Mouse (Mus musculus): ENCODE measurements around the gene Cldn7. TPM values are rescaled to one million over a fixed set of nuclear protein-coding genes. Genes with fewer than 3 reads are reported as not detected.

The Cldn7 gene
- polyA plus RNA-seq, 1 experiment from 2014 or later = 5.7 TPM

DNA sequence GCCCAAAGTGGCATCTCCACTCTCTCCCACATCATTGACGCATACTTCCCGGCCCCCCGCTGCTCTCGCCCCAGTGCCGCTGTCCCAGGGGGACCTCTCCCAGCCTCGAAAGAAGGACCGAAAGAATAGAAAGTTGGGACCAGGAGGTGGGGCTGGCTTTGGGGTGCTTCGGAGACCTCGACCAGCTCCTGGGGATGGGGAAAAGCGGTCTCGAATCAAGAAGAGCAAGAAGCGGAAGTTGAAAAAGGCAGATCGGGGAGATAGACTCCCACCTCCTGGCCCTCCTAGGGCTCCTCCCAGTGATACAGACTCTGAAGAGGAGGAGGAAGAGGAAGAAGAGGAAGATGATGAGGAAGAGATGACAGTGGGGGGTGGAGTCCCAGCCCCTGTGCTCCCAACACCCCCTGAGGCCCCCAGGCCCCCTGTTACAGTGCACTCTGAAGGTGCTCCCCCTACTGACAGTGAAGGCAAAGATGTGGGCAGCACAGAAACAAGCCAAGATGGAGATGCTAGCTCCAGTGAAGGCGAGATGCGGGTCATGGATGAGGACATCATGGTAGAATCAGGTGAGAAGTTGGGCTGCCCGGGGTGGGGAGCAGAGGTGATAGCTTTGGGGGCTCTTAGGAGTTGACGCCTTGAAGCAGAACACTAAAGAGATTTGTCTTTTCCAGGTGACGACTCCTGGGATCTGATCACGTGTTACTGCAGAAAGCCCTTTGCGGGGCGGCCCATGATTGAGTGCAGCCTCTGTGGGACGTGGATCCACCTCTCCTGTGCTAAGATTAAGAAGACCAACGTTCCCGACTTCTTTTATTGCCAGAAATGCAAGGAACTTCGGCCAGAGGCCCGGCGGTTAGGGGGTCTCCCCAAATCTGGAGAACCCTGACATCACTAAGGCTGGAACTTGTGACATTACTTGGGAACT, 34.2 kb downstream of the Cldn7 start:
- H3K9ac ChIP-seq = no peak overlapping the region
- H3K27me3 ChIP-seq = no peaks in the 10 kb centered on the region
- H3K36me3 ChIP-seq (replicated peaks) = peaks cover 34% of the 10 kb centered on the region
- peaks cover 54% of the 10 kb centered on the region for H3K4me1 ChIP-seq
- 0 out of 2 replicates have a peak overlapping the region, but pooled peaks have one; percentile 2 for H3K4me3 ChIP-seq (replicated peaks)
- no peak for ATAC-seq (ENCODE audit: low FRiP score)
- H3K9me3 ChIP-seq = no peaks in the 10 kb centered on the region
- 94% methylated on average over 27 of the region's 27 CpGs for WGBS
- no peak overlapping the region for H3K27ac ChIP-seq
- no peak overlapping the region for H3K4me2 ChIP-seq

- H3K36me3 ChIP-seq (replicated peaks) = peaks cover 30% of the 10 kb centered on the region
- H3K27me3 ChIP-seq = no peaks in the 10 kb centered on the region
- peaks cover 57% of the 10 kb centered on the region for H3K4me1 ChIP-seq
- WGBS = 84% methylated on average over 8 of the region's 8 CpGs
- H3K27ac ChIP-seq = peak overlapping the region; percentile 98
- ATAC-seq (ENCODE audit: low FRiP score) = no peak
- H3K9ac ChIP-seq = no peak overlapping the region
- no peak overlapping the region for H3K4me2 ChIP-seq
- no peaks in the 10 kb centered on the region for H3K9me3 ChIP-seq
- 0 out of 2 replicates have a peak overlapping the region, but pooled peaks have one; percentile 80 for H3K4me3 ChIP-seq (replicated peaks)
These were observed 35.1 kb downstream of the Cldn7 start for GRCm38 (mm10) chr11:69999666-70000065.

- Histone ChIP-seq H3K27me3 (no peaks in the 10 kb centered on the region), H3K36me3 (replicated peaks) (peaks cover 37% of the 10 kb centered on the region), H3K27ac (peak within 1 kb of the TSS; percentile 98), H3K4me3 (replicated peaks) (peak within 1 kb of the TSS; percentile 80), H3K4me1 (peaks cover 52% of the 10 kb centered on the region), H3K9ac (peak within 1 kb of the TSS; percentile 88), H3K9me3 (no peaks in the 10 kb centered on the region), H3K4me2 (peak within 1 kb of the TSS; percentile 87)
- peak; percentile 78 for ATAC-seq (ENCODE audit: low FRiP score)
- 0% methylated on average over 48 of the region's 48 CpGs for WGBS
These were observed 35.9 kb downstream of the Cldn7 start, which contains the start of gene Dvl2 for GRCm38 (mm10) chr11:70000396-70000898. Gene Dvl2, plus strand, starts transcription at chr11:70000595.

- peak overlapping the region; percentile 88 for H3K9ac ChIP-seq
- peak overlapping the region; percentile 98 for H3K27ac ChIP-seq
- H3K9me3 ChIP-seq = no peaks in the 10 kb centered on the region
- H3K4me2 ChIP-seq = peak overlapping the region; percentile 87
- peaks cover 52% of the 10 kb centered on the region for H3K4me1 ChIP-seq
- peak overlapping the region; percentile 80 for H3K4me3 ChIP-seq (replicated peaks)
- WGBS = 12% methylated on average over 8 of the region's 8 CpGs
- H3K36me3 ChIP-seq (replicated peaks) = peaks cover 44% of the 10 kb centered on the region
- no peak for ATAC-seq (ENCODE audit: low FRiP score)
- no peaks in the 10 kb centered on the region for H3K27me3 ChIP-seq
These were observed 36.6 kb downstream of the Cldn7 start for GRCm38 (mm10) chr11:70001159-70001558.

- peaks cover 51% of the 10 kb centered on the region for H3K36me3 ChIP-seq (replicated peaks)
- H3K27ac ChIP-seq = no peak overlapping the region
- H3K4me3 ChIP-seq (replicated peaks) = peak overlapping the region; percentile 80
- ATAC-seq (ENCODE audit: low FRiP score) = no peak
- H3K27me3 ChIP-seq = no peaks in the 10 kb centered on the region
- no peaks in the 10 kb centered on the region for H3K9me3 ChIP-seq
- 0 out of 2 replicates have a peak overlapping the region, but pooled peaks have one; percentile 88 for H3K9ac ChIP-seq
- H3K4me2 ChIP-seq = peak overlapping the region; percentile 87
- peaks cover 52% of the 10 kb centered on the region for H3K4me1 ChIP-seq
These were observed 37.3 kb downstream of the Cldn7 start for GRCm38 (mm10) chr11:70001865-70002264.

DNA sequence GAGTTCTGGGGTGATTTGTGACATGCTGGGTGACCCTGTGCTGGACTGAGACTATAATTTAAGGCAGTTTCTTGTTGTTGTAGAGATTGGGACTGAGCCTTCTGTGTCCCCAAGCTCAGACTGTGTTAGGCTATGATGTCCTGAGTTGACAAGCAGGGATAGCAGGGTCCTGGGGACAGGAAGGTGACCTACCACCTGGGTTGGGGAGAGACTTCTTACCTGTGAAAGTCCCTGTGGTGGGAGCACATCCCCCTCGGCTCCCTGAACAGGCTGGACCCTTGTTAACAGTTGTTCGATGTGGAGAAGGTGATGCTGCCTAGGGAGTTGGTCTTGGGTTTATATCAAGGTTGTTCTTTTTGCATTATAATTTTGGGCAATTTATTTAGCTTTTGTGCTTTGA, 37.9 kb downstream of the Cldn7 start:
- Histone ChIP-seq H3K4me2 (peak overlapping the region; percentile 87), H3K9me3 (no peaks in the 10 kb centered on the region), H3K27me3 (no peaks in the 10 kb centered on the region), H3K9ac (no peak overlapping the region), H3K4me1 (peaks cover 49% of the 10 kb centered on the region), H3K4me3 (replicated peaks) (peak overlapping the region; percentile 80), H3K27ac (no peak overlapping the region), H3K36me3 (replicated peaks) (peaks cover 57% of the 10 kb centered on the region)
- ATAC-seq (ENCODE audit: low FRiP score) = no peak
- 94% methylated on average over 2 of the region's 2 CpGs for WGBS

DNA sequence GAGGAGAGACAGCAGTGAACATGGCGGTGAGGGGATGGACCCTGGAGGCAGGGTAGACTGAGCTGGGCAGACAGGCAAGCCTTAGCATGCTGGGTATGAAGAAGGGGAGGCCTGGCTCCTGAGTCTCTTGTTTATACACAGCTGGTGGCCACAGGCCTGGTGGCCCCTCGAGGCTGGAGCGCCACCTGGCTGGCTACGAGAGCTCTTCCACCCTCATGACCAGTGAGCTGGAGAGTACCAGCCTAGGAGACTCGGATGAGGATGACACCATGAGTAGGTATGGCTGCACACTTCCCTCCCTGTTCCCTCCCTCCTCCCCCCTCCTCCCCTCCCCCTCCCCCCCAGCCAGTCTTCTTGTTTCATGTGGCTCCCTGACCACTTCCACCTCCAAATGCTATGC, 40.9 kb downstream of the Cldn7 start:
- Histone ChIP-seq H3K9me3 (no peaks in the 10 kb centered on the region), H3K4me1 (peaks cover 33% of the 10 kb centered on the region), H3K27ac (0 out of 2 replicates have a peak overlapping the region, but pooled peaks have one; percentile 13), H3K4me2 (no peak overlapping the region), H3K36me3 (replicated peaks) (peaks cover 62% of the 10 kb centered on the region), H3K9ac (no peak overlapping the region), H3K27me3 (no peaks in the 10 kb centered on the region), H3K4me3 (replicated peaks) (no peak overlapping the region)
- WGBS = 45% methylated on average over 5 of the region's 5 CpGs
- 0 out of 2 replicates have a peak, but pooled peaks have one; percentile 27 for ATAC-seq (ENCODE audit: low FRiP score)

GRCm38 (mm10) chr11:70010033-70010432, 45.5 kb downstream of the Cldn7 start:
- no peak for ATAC-seq (ENCODE audit: low FRiP score)
- Histone ChIP-seq H3K4me1 (peaks cover 10% of the 10 kb centered on the region), H3K36me3 (replicated peaks) (peaks cover 80% of the 10 kb centered on the region), H3K4me3 (replicated peaks) (no peak overlapping the region), H3K9ac (no peak overlapping the region), H3K27me3 (no peaks in the 10 kb centered on the region), H3K27ac (no peak overlapping the region), H3K9me3 (no peaks in the 10 kb centered on the region), H3K4me2 (no peak overlapping the region)
- 89% methylated on average over 6 of the region's 6 CpGs for WGBS

GRCm38 (mm10) chr11:70010548-70010947, 46.0 kb downstream of the Cldn7 start:
- no peak for ATAC-seq (ENCODE audit: low FRiP score)
- no peaks in the 10 kb centered on the region for H3K27me3 ChIP-seq
- H3K27ac ChIP-seq = no peak overlapping the region
- H3K9me3 ChIP-seq = no peaks in the 10 kb centered on the region
- H3K9ac ChIP-seq = no peak overlapping the region
- peaks cover 75% of the 10 kb centered on the region for H3K36me3 ChIP-seq (replicated peaks)
- no peak overlapping the region for H3K4me3 ChIP-seq (replicated peaks)
- peaks cover 13% of the 10 kb centered on the region for H3K4me1 ChIP-seq
- no peak overlapping the region for H3K4me2 ChIP-seq
- 89% methylated on average over 12 of the region's 12 CpGs for WGBS

DNA sequence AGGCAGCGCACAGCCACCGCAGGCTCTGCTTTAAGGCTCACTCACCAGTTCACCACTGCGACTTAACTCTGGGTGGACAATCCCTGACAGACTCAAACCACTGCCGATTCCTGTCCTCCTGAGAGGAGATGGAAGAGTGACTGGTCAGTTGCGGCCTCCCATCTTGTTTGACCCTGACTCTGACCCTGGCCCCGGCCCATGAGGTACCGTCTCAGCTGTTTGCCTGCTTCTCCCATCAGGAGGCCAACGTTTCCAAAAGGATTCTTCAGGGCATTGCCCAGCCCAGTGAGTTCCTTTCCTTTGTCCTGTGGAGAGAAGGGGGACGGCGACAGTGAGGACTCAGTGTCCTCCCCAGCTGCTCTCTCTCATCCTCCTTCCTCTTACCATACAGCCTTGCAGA, 46.4 kb downstream of the Cldn7 start:
- Histone ChIP-seq H3K36me3 (replicated peaks) (peaks cover 70% of the 10 kb centered on the region), H3K9ac (no peak overlapping the region), H3K4me3 (replicated peaks) (no peak overlapping the region), H3K4me2 (no peak overlapping the region), H3K4me1 (peaks cover 13% of the 10 kb centered on the region), H3K27ac (no peak overlapping the region), H3K9me3 (no peaks in the 10 kb centered on the region), H3K27me3 (no peaks in the 10 kb centered on the region)
- WGBS = 88% methylated on average over 10 of the region's 10 CpGs
- ATAC-seq (ENCODE audit: low FRiP score) = no peak

- H3K27me3 ChIP-seq = no peaks in the 10 kb centered on the region
- no peak overlapping the region for H3K4me2 ChIP-seq
- no peak overlapping the region for H3K4me3 ChIP-seq (replicated peaks)
- H3K9ac ChIP-seq = no peak overlapping the region
- H3K27ac ChIP-seq = no peak overlapping the region
- no peaks in the 10 kb centered on the region for H3K9me3 ChIP-seq
- no peak for ATAC-seq (ENCODE audit: low FRiP score)
- peaks cover 26% of the 10 kb centered on the region for H3K4me1 ChIP-seq
- H3K36me3 ChIP-seq (replicated peaks) = peaks cover 51% of the 10 kb centered on the region
- 88% methylated on average over 9 of the region's 9 CpGs for WGBS
These were observed 48.4 kb downstream of the Cldn7 start for GRCm38 (mm10) chr11:70012931-70013330.

GRCm38 (mm10) chr11:70013408-70013807, 48.8 kb downstream of the Cldn7 start:
- ATAC-seq (ENCODE audit: low FRiP score) = no peak
- H3K27me3 ChIP-seq = no peaks in the 10 kb centered on the region
- H3K4me2 ChIP-seq = no peak overlapping the region
- WGBS = 89% methylated on average over 3 of the region's 3 CpGs
- no peak overlapping the region for H3K4me3 ChIP-seq (replicated peaks)
- no peaks in the 10 kb centered on the region for H3K9me3 ChIP-seq
- H3K4me1 ChIP-seq = peaks cover 29% of the 10 kb centered on the region
- H3K36me3 ChIP-seq (replicated peaks) = peaks cover 46% of the 10 kb centered on the region
- H3K27ac ChIP-seq = no peak overlapping the region
- H3K9ac ChIP-seq = no peak overlapping the region

Data from forebrain, embryonic 12.5 days (tissue).